Mouse (Mus musculus): ENCODE results near the gene Kcnh1.

Gene Kcnh1

DNA sequence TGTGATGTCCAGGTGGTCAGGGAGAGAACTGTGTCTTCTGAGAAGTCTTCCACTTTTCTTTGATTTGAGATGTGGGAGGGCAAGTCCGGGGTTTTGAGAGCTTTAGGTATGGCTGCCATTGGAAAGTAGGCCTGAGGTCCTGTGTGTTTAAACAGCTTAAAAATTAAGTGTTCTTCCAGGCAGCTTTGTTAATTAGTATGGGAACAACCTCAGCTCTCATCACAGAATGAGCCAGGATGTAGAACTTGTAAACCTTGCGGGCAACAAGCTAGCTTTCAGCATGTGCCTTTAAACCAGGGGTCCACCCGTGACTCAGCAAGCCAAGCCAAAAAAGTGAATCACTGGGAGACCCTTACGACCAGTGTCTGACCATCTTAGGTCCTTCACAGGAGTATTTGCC lies 214.6 kb downstream of the Kcnh1 start:
- no peak for DNase-seq (ENCODE audit: low read depth, low spot score)

DNA sequence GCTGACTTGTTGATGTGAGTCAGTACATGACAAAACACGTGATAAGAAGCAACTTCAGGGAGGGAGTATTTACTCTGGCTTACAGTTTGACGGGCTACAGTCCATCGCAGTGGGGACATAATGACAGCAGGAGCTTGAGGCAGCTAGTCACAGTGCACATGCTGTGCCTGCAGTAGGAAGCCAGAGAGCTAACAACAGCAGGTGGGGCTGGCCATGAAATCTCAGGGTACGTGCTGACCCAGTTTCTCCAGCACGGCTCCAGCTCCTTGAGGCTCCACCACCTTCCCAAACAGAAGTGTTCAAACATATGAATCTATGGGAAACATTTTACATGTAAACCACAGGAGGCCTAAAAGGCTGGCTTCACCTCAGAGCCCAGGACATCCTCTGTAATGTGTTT lies 216.0 kb downstream of the Kcnh1 start:
- no peak for DNase-seq (ENCODE audit: low read depth, low spot score)

- DNase-seq (ENCODE audit: low read depth, low spot score), result no peak
Observed at GRCm38 (mm10) chr1:192415813-192416212, 225.2 kb downstream of the Kcnh1 start.

DNA sequence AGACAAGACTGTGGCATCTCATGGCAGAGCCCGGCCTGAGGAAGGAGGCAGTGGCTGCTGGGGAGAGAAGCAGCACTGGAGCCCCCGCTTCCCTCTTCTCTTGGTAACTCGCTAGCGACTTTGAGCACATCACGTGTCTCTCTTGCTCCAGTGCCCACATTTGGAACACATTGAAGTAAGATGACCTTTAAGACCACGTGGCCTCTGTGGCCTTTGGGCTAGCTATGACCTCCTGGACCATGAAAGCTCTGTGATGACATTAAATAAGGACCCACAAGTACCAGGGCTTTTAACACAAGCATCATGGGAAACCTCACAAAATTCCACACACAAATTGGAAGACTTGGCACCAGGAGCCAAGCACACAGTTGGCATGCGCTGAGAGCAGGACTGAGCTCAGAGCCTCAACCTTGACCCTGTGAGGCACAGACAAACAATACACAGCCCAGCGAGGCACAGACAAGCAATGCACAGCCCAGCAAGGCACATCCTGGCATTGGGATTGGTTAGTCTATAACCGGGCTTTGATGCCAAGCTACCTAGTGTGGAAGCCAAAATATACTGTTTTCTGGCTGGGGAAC lies 225.8 kb downstream of the Kcnh1 start:
- no peak for DNase-seq (ENCODE audit: low read depth, low spot score)

GRCm38 (mm10) chr1:192419176-192419575 lies 228.6 kb downstream of the Kcnh1 start:
- no peak for DNase-seq (ENCODE audit: low read depth, low spot score)

- no peak for DNase-seq (ENCODE audit: low read depth, low spot score)
Observed at GRCm38 (mm10) chr1:192421377-192422166, 231.0 kb downstream of the Kcnh1 start.

- DNase-seq (ENCODE audit: low read depth, low spot score), result no peak
Observed at GRCm38 (mm10) chr1:192431423-192431822, 240.8 kb downstream of the Kcnh1 start.

DNA sequence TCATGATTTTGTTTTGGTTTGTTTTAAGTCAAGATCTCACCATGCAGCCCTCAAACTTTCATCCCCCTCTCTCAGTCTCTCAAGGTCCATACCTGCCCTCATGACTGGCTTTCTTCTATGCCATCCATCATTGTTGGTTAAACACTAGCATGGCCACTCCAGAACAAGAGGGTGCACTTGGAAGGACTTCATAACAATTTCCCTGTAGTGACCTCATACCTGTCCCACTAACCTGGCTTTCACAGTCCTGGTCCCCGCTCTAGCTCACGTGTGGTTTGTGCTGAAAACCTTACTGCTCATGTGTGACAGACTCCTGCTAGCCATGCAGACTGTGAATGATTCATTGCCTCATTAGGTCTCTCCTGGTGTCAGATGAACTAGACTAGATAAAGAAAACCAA lies 244.9 kb downstream of the Kcnh1 start:
- no peak for DNase-seq (ENCODE audit: low read depth, low spot score)

- no peak for DNase-seq (ENCODE audit: low read depth, low spot score)
Observed at GRCm38 (mm10) chr1:192439151-192439837, 248.7 kb downstream of the Kcnh1 start.

- DNase-seq (ENCODE audit: low read depth, low spot score), result no peak
Observed at GRCm38 (mm10) chr1:192442772-192443445, 252.3 kb downstream of the Kcnh1 start.

DNA sequence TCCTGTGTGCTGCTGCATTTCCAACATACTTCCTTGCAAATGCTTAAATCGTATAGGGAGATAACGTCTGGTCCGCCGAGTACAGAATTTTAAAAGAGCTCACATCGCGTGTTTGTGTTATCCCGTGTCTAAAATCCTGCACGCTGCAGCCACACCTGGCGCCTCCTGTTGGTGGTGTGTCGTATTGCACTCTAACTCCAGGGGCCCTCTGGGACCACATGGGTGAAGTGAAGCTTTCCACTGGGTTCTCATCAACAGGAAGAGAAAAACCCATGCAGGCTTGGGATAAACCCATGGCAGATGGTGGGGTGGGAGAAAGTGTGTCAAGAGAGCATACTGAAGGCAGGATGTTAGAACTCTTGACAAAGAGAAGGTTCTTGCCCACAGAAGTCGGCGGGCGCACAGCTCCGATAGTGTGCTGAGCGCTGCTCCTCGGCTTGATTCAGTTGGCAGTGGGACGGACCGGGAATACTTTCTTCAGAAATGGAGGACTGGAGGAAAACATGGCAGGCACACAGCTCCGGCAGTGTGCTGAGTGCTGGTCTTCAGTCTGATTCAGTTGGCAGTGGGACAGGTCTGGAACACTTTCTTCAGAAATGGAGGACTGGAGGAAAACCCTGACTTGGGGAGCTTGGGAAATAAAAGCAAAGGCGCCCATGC lies 253.6 kb downstream of the Kcnh1 start:
- DNase-seq (ENCODE audit: low read depth, low spot score), result peak; percentile 4

GRCm38 (mm10) chr1:192444658-192445447 lies 254.3 kb downstream of the Kcnh1 start:
- no peak for DNase-seq (ENCODE audit: low read depth, low spot score)

DNA sequence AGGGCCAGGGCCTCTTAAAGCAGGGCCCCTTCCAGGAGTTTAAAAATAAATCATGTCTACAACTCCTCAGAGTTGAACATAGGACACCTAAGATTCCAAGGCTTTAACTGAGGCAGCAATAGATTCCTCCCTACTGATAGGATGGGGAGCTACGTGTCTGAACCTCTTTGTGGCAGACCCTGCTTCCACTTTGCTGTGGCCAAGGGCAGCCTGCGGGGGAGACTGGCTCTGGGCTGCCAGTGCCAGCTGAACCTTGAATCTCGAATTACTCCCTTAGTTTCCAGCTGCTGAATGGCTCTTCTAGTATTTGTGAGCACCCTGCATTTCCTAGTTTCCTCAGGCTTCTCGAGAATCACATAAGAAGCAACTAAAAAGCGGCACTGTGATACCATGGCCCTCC lies 255.6 kb downstream of the Kcnh1 start:
- DNase-seq (ENCODE audit: low read depth, low spot score), result no peak

GRCm38 (mm10) chr1:192447666-192448065 lies 257.1 kb downstream of the Kcnh1 start:
- no peak for DNase-seq (ENCODE audit: low read depth, low spot score)

- no peak for DNase-seq (ENCODE audit: low read depth, low spot score)
Observed at GRCm38 (mm10) chr1:192448512-192448911, 257.9 kb downstream of the Kcnh1 start.

DNA sequence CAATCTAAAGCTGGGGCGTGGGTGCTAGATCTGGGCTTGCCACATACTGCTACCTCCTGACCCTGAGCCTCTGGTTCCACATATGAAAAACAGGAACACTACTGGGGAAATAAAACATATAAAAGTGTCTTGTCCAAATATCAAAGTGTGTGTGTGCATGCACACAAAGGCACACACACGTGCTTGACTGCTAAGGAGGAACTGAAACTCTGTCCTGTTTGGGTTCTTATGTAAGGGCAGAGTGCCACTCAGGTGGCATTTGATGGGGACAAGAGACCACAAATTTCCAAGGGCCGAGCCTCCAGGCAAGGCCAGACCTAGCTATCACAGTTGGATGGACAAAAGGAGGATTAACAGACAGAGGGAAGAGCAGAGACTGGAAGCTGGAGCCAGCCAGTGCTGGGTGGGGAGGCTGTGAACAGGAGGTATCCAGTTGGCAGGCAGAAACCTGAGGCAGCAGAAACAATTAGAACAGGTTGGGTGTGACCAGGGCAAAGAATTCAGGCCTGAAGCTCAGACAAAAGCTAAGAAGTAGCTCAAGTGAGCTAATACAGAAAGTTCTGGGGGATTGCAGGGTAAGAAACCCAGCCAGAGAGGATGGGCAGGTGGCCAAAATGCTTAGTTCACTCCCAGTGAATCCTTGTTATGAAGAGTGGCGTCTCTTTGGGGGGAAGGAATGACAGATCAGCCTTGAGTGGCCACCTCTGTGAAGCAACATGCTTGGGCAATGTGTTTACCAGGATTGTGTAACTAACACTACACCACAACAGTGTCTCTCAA lies 259.2 kb downstream of the Kcnh1 start:
- no peak for DNase-seq (ENCODE audit: low read depth, low spot score)

DNA sequence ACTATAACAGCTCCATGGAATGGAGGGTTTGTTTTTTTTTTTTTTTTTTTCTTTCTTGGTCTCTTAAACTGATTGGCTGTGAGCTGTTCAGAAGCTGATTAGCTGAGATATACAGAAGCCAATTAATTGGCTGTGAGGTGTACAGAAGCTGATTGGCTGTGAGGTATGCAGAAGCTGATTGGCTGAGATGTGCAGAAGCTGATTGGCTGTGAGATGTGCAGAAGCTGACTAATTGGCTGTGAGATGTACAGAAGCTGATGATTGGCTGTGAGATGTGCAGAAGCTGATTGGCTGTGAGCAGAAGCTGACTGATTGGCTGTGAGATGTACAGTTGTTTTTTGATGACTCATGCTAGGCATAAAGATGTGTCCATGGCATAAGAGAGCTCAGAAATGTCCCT lies 259.9 kb downstream of the Kcnh1 start:
- DNase-seq (ENCODE audit: low read depth, low spot score), result no peak

DNA sequence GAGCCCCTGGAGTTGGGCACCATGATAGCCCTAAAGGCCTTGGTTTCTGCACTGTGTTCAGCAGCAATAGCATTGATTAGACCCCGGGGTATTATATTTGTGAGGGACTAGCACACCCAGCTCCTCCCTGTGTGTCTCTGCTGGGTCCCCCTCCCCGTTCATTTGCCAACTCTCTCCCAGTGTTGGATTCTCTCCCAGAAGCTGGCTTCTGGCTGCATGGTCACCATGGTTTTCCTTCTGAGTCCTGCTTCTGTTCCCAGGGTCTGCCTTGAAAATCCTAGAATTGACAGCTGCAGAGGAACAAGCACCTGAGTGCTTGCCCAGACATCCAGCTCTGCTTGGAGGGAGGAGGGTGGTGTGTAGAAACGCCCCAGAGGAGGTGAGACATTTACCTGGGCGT lies 261.1 kb downstream of the Kcnh1 start:
- DNase-seq (ENCODE audit: low read depth, low spot score), result no peak

DNA sequence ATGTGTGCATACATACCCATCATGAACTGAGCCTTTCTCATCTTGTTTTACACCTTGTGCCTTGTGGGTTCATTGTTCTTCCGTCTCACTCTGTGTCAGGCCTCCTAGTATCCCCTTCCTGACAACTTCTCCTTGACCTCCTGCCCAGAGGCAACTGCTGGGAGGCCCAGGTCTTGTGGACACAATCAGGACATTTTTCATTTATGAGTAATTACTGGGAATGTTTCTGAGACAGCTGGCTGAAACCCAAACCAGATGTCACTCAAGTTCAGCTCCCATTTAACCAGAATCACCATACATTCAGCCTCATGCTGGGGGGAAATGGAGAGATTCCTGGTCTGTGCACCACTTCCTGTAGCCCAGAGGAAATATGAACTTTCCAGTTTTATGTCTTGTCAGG lies 263.9 kb downstream of the Kcnh1 start:
- no peak for DNase-seq (ENCODE audit: low read depth, low spot score)

- no peak for DNase-seq (ENCODE audit: low read depth, low spot score)
Observed at GRCm38 (mm10) chr1:192454981-192455380, 264.4 kb downstream of the Kcnh1 start.

Data from CD4-positive, CD25-positive, alpha-beta regulatory T cell, adult 2 months (primary cell).